Mouse (Mus musculus) liver, embryonic 13.5 days (tissue): ENCODE results near the gene Dusp1. TPM values are rescaled to one million over a fixed set of nuclear protein-coding genes. Genes with fewer than 3 reads are reported as not detected.

Experiments used
- ATAC-seq: fragments of 200-750 bp; cut with Nextera tagmentation; 2 replicates; pipeline ENCODE4 v1.8.0; 2017; ENCODE audit warnings: low read depth, mild to moderate bottlenecking, moderate number of reproducible peaks, moderate library complexity
- DNase-seq: peaks from one replicate; pipeline ENCODE4 v3.0.0; 2022
- H3K27ac ChIP-seq: fragments of 300-500 bp; sonication (generic); 2 replicates; pipeline ENCODE4 v1.5.1; 2015; ENCODE audit warnings: moderate library complexity, mild to moderate bottlenecking, inconsistent platforms
- H3K27me3 ChIP-seq: fragments of 300-500 bp; sonication (generic); 2 replicates; pipeline ENCODE4 v1.6.1; 2015; ENCODE audit warnings: mild to moderate bottlenecking, inconsistent platforms
- H3K36me3 ChIP-seq: fragments of 300-500 bp; sonication (generic); 2 replicates; pipeline ENCODE4 v1.6.1; 2015; ENCODE audit warnings: mild to moderate bottlenecking, inconsistent platforms
- H3K4me1 ChIP-seq: fragments of 300-500 bp; sonication (generic); replicated peaks from 2 replicates; pipeline ENCODE4 v1.6.1; 2015; ENCODE audit warnings: inconsistent platforms
- H3K4me2 ChIP-seq: fragments of 300-500 bp; sonication (generic); 2 replicates; pipeline ENCODE4 v1.6.1; 2015; ENCODE audit warnings: inconsistent platforms, mild to moderate bottlenecking, moderate library complexity
- H3K4me3 ChIP-seq: fragments of 300-500 bp; sonication (generic); replicated peaks from 2 replicates; pipeline ENCODE4 v1.5.1; 2015; ENCODE audit warnings: mild to moderate bottlenecking, inconsistent platforms
- H3K9ac ChIP-seq: fragments of 300-500 bp; sonication (generic); 2 replicates; pipeline ENCODE4 v1.6.1; 2015; ENCODE audit warnings: mild to moderate bottlenecking, inconsistent platforms
- H3K9me3 ChIP-seq: fragments of 300-500 bp; sonication (generic); replicated peaks from 2 replicates; pipeline ENCODE4 v1.6.1; 2016; ENCODE audit warnings: inconsistent platforms
- WGBS: fragments of 180-500 bp; shearing (Covaris S2); methylation state at CpG from one replicate; pipeline ENCODE4 v1.1.7; 2015; ENCODE audit not compliant: insufficient replicate concordance; 5-methylcytosine and 5-hydroxymethylcytosine counted together
- polyA plus RNA-seq: library from polyadenylated mRNA; unstranded; fragments of >200 nt; fragmentation: Nextera tagmentation; extraction: Ambion mirVana; gene quantifications from 2 replicates; pipeline ENCODE4 v1.2.1, GENCODE M21; 2015

Gene Dusp1
- polyA plus RNA-seq, 1 experiment from 2014 or later, result 22.2 TPM

- Histone ChIP-seq H3K4me1 (no peaks in the 10 kb centered on the region), H3K4me2 (no peak overlapping the region), H3K9ac (no peak overlapping the region), H3K36me3 (no peaks in the 10 kb centered on the region), H3K27ac (no peak overlapping the region), H3K9me3 (no peaks in the 10 kb centered on the region), H3K27me3 (peaks cover 7% of the 10 kb centered on the region; the same call in 1 of the 2 replicates), H3K4me3 (no peak overlapping the region)
- DNase-seq, result no peak
- no peak for ATAC-seq
- WGBS, result 45% methylated on average over 4 of the region's 4 CpGs
Observed at GRCm38 (mm10) chr17:26480956-26481355, 81.0 kb downstream of the Dusp1 start.

DNA sequence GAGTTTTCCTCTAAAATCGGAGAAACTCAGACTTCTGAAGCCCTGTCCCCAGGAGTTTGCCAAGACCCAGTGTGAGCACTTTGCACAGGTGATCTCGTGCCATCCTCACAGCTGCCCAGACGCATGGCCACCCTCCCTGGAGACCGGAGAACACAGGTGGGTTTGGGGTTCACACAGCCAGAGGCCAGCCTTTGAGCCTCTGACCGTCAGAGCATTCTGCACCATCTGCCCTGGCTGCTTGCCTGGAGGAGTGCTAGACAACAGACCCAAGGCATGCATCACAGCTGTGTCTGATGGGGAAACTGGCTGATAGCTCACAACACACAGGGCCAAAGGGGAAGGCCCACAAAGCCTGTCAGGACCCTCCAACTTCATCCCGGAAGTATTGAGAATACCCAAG is 82.3 kb downstream of the Dusp1 start:
- Histone ChIP-seq H3K4me3 (no peak overlapping the region), H3K27me3 (0 out of 2 replicates have a peak, but pooled peaks cover 4% of the 10 kb centered on the region), H3K36me3 (no peaks in the 10 kb centered on the region), H3K4me2 (no peak overlapping the region), H3K9me3 (no peaks in the 10 kb centered on the region), H3K27ac (no peak overlapping the region), H3K9ac (no peak overlapping the region), H3K4me1 (no peaks in the 10 kb centered on the region)
- DNase-seq (no peak), ATAC-seq (no peak)
- 71% methylated on average over 6 of the region's 6 CpGs for WGBS

DNA sequence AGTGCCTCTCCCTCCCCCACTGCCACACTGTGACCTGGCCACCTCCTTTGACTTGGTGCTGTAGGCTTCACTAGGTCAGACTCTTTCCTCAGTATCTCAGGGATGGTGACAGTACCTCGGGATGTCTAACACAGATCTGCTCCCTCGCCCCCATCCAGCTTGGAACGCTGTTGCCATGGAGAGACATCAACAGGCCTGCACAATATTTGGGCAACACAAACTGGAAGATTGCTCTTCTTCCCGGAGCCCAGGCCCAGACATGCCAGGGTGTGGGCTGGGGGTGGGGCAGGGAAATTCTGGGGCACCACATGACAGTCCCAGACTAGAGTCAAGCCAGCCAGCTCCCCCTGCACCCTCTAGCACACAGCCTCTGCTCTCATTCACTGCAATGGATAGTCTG is 83.3 kb downstream of the Dusp1 start:
- Histone ChIP-seq H3K27me3 (0 out of 2 replicates have a peak, but pooled peaks cover 4% of the 10 kb centered on the region), H3K4me1 (no peaks in the 10 kb centered on the region), H3K9ac (no peak overlapping the region), H3K4me2 (no peak overlapping the region), H3K27ac (no peak overlapping the region), H3K36me3 (no peaks in the 10 kb centered on the region), H3K9me3 (no peaks in the 10 kb centered on the region), H3K4me3 (no peak overlapping the region)
- ATAC-seq (no peak), DNase-seq (no peak)
- WGBS, result 54% methylated on average over 4 of the region's 4 CpGs

DNA sequence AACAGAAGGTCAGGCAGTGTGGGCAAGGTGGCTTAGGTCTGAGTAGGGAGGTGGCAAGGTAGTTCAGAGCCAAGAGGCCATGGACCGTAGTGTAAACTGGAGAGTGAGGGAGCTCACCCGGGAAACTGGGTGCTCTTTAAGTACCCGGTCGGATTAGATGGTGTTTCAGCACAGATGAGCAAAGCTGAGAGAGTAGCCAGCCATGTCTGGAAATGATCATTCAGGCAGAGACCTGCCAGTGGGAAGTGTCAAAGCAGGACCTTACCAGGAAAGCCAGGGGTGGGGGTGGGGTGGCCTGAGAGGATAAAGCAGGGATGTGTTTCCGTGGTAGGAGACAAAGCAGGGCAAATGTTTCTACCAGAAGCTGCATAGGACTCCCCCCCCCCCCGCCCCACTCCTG is 85.1 kb downstream of the Dusp1 start:
- H3K36me3 ChIP-seq, result no peaks in the 10 kb centered on the region
- H3K27me3 ChIP-seq, result no peaks in the 10 kb centered on the region
- no peak for DNase-seq
- no peak overlapping the region for H3K4me2 ChIP-seq
- no peak overlapping the region for H3K4me3 ChIP-seq
- no peak for ATAC-seq
- H3K9me3 ChIP-seq, result no peaks in the 10 kb centered on the region
- WGBS, result 52% methylated on average over 6 of the region's 6 CpGs
- H3K9ac ChIP-seq, result no peak overlapping the region
- H3K4me1 ChIP-seq, result no peaks in the 10 kb centered on the region
- no peak overlapping the region for H3K27ac ChIP-seq

DNA sequence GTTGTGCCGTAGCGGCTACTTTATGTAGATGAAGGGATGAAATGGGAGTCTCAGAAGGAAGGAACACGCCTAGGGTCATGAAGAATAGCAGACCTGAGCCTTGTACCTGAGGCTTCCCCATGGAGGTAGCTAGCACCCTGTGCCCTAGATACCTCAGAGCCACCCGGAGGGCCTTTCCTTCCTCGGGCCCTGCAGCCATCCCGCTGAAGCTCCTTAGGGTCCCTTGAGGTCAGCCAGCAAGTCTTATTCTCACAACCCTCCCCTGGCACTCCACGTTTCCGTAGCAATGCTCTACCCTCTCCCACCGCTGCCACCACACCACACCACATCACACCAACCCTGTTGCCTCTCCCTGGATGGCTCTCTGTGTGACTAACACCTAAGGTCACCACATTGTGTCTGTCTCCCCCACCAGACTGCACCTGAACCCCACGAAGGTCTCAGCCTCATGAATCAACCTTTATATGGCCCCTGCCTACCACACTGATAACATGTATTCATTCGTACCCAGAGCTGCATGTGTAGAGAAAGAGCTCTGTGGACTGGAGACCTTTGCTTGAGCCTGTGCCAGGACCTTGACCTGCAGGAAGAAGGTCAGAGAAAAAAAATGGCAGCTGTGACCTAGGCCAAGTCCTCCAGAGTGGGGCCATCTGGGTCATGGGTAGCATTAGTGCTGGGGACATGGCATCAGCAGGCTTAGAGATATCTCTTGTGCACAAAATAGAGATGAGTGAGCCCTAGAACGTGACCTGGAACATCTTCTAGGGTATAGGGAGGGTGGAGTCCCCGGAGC is 93.6 kb downstream of the Dusp1 start:
- Histone ChIP-seq H3K4me2 (no peak overlapping the region), H3K36me3 (no peaks in the 10 kb centered on the region), H3K4me1 (peaks cover 5% of the 10 kb centered on the region; the same call in 1 of the 2 replicates), H3K27ac (no peak overlapping the region), H3K4me3 (no peak overlapping the region), H3K9ac (no peak overlapping the region), H3K9me3 (no peaks in the 10 kb centered on the region), H3K27me3 (0 out of 2 replicates have a peak, but pooled peaks cover 19% of the 10 kb centered on the region)
- 62% methylated on average over 13 of the region's 13 CpGs for WGBS
- ATAC-seq (no peak), DNase-seq (no peak)

DNA sequence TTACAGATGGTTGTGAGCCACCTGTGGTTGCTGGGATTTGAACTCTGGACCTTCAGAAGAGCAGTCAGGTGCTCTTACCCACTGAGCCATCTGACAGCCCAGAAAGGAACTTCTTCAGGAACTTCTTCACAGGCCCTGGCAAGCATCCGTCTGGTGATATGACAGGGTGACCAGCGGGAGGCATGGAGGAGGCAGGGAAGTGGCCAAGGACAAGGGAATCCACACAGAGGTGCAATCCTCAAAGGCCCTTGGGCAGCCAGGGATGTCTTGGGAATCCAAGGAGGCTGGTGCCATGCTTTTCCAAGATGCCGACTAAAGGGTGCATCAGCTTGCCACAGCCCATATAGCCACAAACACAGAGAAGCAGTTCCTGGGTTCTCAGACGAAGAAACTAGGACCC is 94.3 kb downstream of the Dusp1 start:
- no peak overlapping the region for H3K4me3 ChIP-seq
- H3K27me3 ChIP-seq, result 0 out of 2 replicates have a peak, but pooled peaks cover 19% of the 10 kb centered on the region
- WGBS, result 61% methylated on average over 4 of the region's 4 CpGs
- no peak overlapping the region for H3K9ac ChIP-seq
- H3K27ac ChIP-seq, result no peak overlapping the region
- no peaks in the 10 kb centered on the region for H3K36me3 ChIP-seq
- peaks cover 5% of the 10 kb centered on the region; the same call in 1 of the 2 replicates for H3K4me1 ChIP-seq
- no peaks in the 10 kb centered on the region for H3K9me3 ChIP-seq
- H3K4me2 ChIP-seq, result no peak overlapping the region
- DNase-seq, result no peak
- no peak for ATAC-seq

DNA sequence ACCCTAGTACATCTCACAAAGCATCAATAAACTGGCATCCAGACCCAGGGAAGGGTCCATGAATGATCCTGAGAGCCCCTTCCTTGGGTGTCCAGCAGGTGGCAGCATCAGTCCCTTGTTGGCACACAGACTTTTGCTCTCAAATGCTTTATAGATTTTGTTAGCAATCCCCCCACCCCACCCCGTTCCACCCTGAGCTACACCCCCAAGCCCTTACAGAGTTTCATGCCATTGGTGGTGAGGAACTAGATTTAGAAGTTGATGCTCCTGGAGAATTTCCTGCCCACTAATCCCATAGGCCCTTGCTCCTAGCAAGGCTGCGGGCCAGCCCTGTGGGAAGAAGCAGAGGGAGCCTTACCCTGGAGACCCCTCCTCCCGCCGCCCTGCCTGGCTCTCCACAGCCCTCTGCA is 95.2 kb downstream of the Dusp1 start:
- Histone ChIP-seq H3K4me2 (no peak overlapping the region), H3K4me1 (peaks cover 5% of the 10 kb centered on the region; the same call in 1 of the 2 replicates), H3K27ac (no peak overlapping the region), H3K9me3 (no peaks in the 10 kb centered on the region), H3K9ac (no peak overlapping the region), H3K36me3 (no peaks in the 10 kb centered on the region), H3K27me3 (0 out of 2 replicates have a peak, but pooled peaks cover 19% of the 10 kb centered on the region), H3K4me3 (no peak overlapping the region)
- ATAC-seq, result no peak
- WGBS, result 12% methylated on average over 4 of the region's 4 CpGs
- peak; percentile 29 for DNase-seq

- ATAC-seq (peak; percentile 45), DNase-seq (no peak)
- H3K4me1 ChIP-seq, result peaks cover 5% of the 10 kb centered on the region; the same call in 1 of the 2 replicates
- H3K9ac ChIP-seq, result no peak overlapping the region
- no peaks in the 10 kb centered on the region for H3K9me3 ChIP-seq
- H3K4me3 ChIP-seq, result no peak overlapping the region
- no peak overlapping the region for H3K4me2 ChIP-seq
- no peak overlapping the region for H3K27ac ChIP-seq
- 0 out of 2 replicates have a peak, but pooled peaks cover 14% of the 10 kb centered on the region for H3K27me3 ChIP-seq
- WGBS, result 46% methylated on average over 7 of the region's 7 CpGs
- no peaks in the 10 kb centered on the region for H3K36me3 ChIP-seq
Observed at GRCm38 (mm10) chr17:26464972-26465371, 97.0 kb downstream of the Dusp1 start.

GRCm38 (mm10) chr17:26464481-26464880 is 97.4 kb downstream of the Dusp1 start:
- Histone ChIP-seq H3K4me3 (no peak overlapping the region), H3K27me3 (0 out of 2 replicates have a peak, but pooled peaks cover 12% of the 10 kb centered on the region), H3K9ac (no peak overlapping the region), H3K4me1 (peaks cover 5% of the 10 kb centered on the region; the same call in 1 of the 2 replicates), H3K36me3 (no peaks in the 10 kb centered on the region), H3K27ac (peak overlapping the region; percentile 34; the same call in 1 of the 2 replicates), H3K9me3 (no peaks in the 10 kb centered on the region), H3K4me2 (no peak overlapping the region)
- no peak for ATAC-seq
- DNase-seq, result no peak
- 68% methylated on average over 9 of the region's 9 CpGs for WGBS

- no peaks in the 10 kb centered on the region for H3K36me3 ChIP-seq
Observed at GRCm38 (mm10) chr17:26463984-26464383, 97.9 kb downstream of the Dusp1 start.

GRCm38 (mm10) chr17:26463432-26463831 is 98.5 kb downstream of the Dusp1 start:
- no peak overlapping the region for H3K4me3 ChIP-seq
- H3K27ac ChIP-seq, result no peak overlapping the region
- 0 out of 2 replicates have a peak, but pooled peaks cover 7% of the 10 kb centered on the region for H3K27me3 ChIP-seq
- WGBS, result 64% methylated on average over 5 of the region's 5 CpGs
- H3K36me3 ChIP-seq, result no peaks in the 10 kb centered on the region
- no peaks in the 10 kb centered on the region for H3K9me3 ChIP-seq
- peaks cover 5% of the 10 kb centered on the region; the same call in 1 of the 2 replicates for H3K4me1 ChIP-seq
- H3K9ac ChIP-seq, result no peak overlapping the region
- no peak overlapping the region for H3K4me2 ChIP-seq
- DNase-seq (no peak), ATAC-seq (no peak)

More at GRCm38 (mm10) chr17:26463984-26464383, 97.9 kb downstream of the Dusp1 start:
- 39% methylated on average over 4 of the region's 4 CpGs for WGBS
- 0 out of 2 replicates have a peak, but pooled peaks cover 7% of the 10 kb centered on the region for H3K27me3 ChIP-seq
- peaks cover 5% of the 10 kb centered on the region; the same call in 1 of the 2 replicates for H3K4me1 ChIP-seq
- H3K4me3 ChIP-seq, result no peak overlapping the region
- H3K27ac ChIP-seq, result peak overlapping the region; percentile 34; the same call in 1 of the 2 replicates
- H3K9me3 ChIP-seq, result no peaks in the 10 kb centered on the region
- DNase-seq (no peak), ATAC-seq (no peak)
- no peak overlapping the region for H3K4me2 ChIP-seq
- no peak overlapping the region for H3K9ac ChIP-seq
